Mouse (Mus musculus) T-helper 1 cell (primary cell): ENCODE data around the gene Zfp383.
"Not testable (repeated sequence)": the region's sequence is repeated elsewhere in the genome, so short reads cannot be mapped to it uniquely, and the experiment has no call there.

Experiments used
- in situ Hi-C: fragments of 300-600 bp; cut with MboI, MseI; formaldehyde crosslinking; loops from one replicate; pipeline ENCODE4 v1.15.1; 2025; ENCODE audit warnings: high pct_unique_total_duplicates

Zfp383 gene

GRCm38 (mm10) chr7:29908130-29908950, at the start of gene Zfp383:
Gene Zfp383 (plus strand): TSS chr7:29908223.
- in situ Hi-C loops, result loop anchor here (5.0 to 10.0 kb wide), 2 partner anchors 54 to 136 kb away; partner anchors contain the start of genes Zfp420 and Zfp940

GRCm38 (mm10) chr7:29859532-29860517, 48.2 kb upstream of the Zfp383 start, which contains the start of gene Zfp420:
Gene Zfp420 (plus strand): TSS chr7:29859979.
- in situ Hi-C loops, result loop anchor here (5.0 to 10.0 kb wide), 3 partner anchors 43 to 92 kb away; partner anchors contain the start of genes Zfp27, Zfp383, Zfp74 and Zfp790

GRCm38 (mm10) chr7:29861660-29862059, 46.4 kb upstream of the Zfp383 start:
- in situ Hi-C loops, result loop anchor here (5.0 kb wide), 1 partner anchor 91 kb away; the partner anchor contains the start of gene Zfp74

- in situ Hi-C loops, result no loop called here
Measured at GRCm38 (mm10) chr7:29874256-29874655, 33.8 kb upstream of the Zfp383 start.

- in situ Hi-C loops, result not testable (repeated sequence)
Measured at GRCm38 (mm10) chr7:29877561-29877960, 30.5 kb upstream of the Zfp383 start.

GRCm38 (mm10) chr7:29880056-29880455, 28.0 kb upstream of the Zfp383 start:
- in situ Hi-C loops, result no loop called here

GRCm38 (mm10) chr7:29880916-29881315, 27.1 kb upstream of the Zfp383 start:
- in situ Hi-C loops, result no loop called here

- in situ Hi-C loops, result no loop called here
Measured at GRCm38 (mm10) chr7:29890501-29890900, 17.5 kb upstream of the Zfp383 start.

GRCm38 (mm10) chr7:29892756-29893155, 15.3 kb upstream of the Zfp383 start:
- in situ Hi-C loops, result no loop called here

- in situ Hi-C loops, result no loop called here
Measured at GRCm38 (mm10) chr7:29898351-29898750, 9.7 kb upstream of the Zfp383 start.

GRCm38 (mm10) chr7:29904101-29904500, 3.9 kb upstream of the Zfp383 start:
- in situ Hi-C loops, result loop anchor here (10.0 kb wide), 1 partner anchor 49 kb away; the partner anchor contains the start of genes Zfp420 and Zfp940

GRCm38 (mm10) chr7:29905966-29906681, 1.9 kb upstream of the Zfp383 start, which contains the start of gene Zfp27:
Gene Zfp27 (minus strand): TSS chr7:29906572.
- in situ Hi-C loops, result loop anchor here (5.0 to 10.0 kb wide), 2 partner anchors 51 to 134 kb away; partner anchors contain the start of genes Zfp420 and Zfp940

- in situ Hi-C loops, result loop anchor here (5.0 to 10.0 kb wide), 2 partner anchors 52 to 134 kb away; partner anchors contain the start of genes Zfp420 and Zfp940
Measured at GRCm38 (mm10) chr7:29906682-29907058, 1.4 kb upstream of the Zfp383 start.

GRCm38 (mm10) chr7:29907206-29907605, 817 bp upstream of the Zfp383 start:
- in situ Hi-C loops, result loop anchor here (5.0 to 10.0 kb wide), 2 partner anchors 52 to 135 kb away; partner anchors contain the start of genes Zfp420 and Zfp940

GRCm38 (mm10) chr7:29910252-29910651, 2.2 kb downstream of the Zfp383 start:
- in situ Hi-C loops, result no loop called here

- in situ Hi-C loops, result no loop called here
Measured at GRCm38 (mm10) chr7:29912172-29912571, 4.1 kb downstream of the Zfp383 start.

GRCm38 (mm10) chr7:29917371-29918061, 9.5 kb downstream of the Zfp383 start:
- in situ Hi-C loops, result no loop called here

GRCm38 (mm10) chr7:29918062-29918453, 10.0 kb downstream of the Zfp383 start:
- in situ Hi-C loops, result no loop called here

GRCm38 (mm10) chr7:29921439-29922093, 13.5 kb downstream of the Zfp383 start:
- in situ Hi-C loops, result no loop called here

- in situ Hi-C loops, result no loop called here
Measured at GRCm38 (mm10) chr7:29922780-29923179, 14.8 kb downstream of the Zfp383 start.
